Mouse (Mus musculus) neural tube, embryonic 12.5 days (tissue): ENCODE measurements at regions not wholly inside any gene's neighbourhood (a gene's known extent, or its start where the extent isn't known, plus 50 kb on each side); places are given as distances from the start of the nearest gene placed in this dataset.

Source experiments
- ATAC-seq: fragments of 200-750 bp; cut with Nextera tagmentation; 2 replicates; pipeline ENCODE4 v1.8.0; 2017; ENCODE audit warnings: low read depth, mild to moderate bottlenecking, moderate TSS enrichment, moderate library complexity; ENCODE audit not compliant: low FRiP score
- H3K27ac ChIP-seq: fragments of 300-500 bp; sonication (generic); 2 replicates; pipeline ENCODE4 v1.5.1; 2016
- H3K27me3 ChIP-seq: fragments of 300-500 bp; sonication (generic); replicated peaks from 2 replicates; pipeline ENCODE4 v1.6.1; 2016; ENCODE audit warnings: mild to moderate bottlenecking
- H3K36me3 ChIP-seq: fragments of 300-500 bp; sonication (generic); 2 replicates; pipeline ENCODE4 v1.6.1; 2016; ENCODE audit warnings: mild to moderate bottlenecking
- H3K4me1 ChIP-seq: fragments of 300-500 bp; sonication (generic); 2 replicates; pipeline ENCODE4 v1.6.1; 2016
- H3K4me2 ChIP-seq: fragments of 300-500 bp; sonication (generic); replicated peaks from 2 replicates; pipeline ENCODE4 v1.6.1; 2016; ENCODE audit warnings: mild to moderate bottlenecking
- H3K4me3 ChIP-seq: fragments of 300-500 bp; sonication (generic); 2 replicates; pipeline ENCODE4 v1.5.1; 2016
- H3K9ac ChIP-seq: fragments of 300-500 bp; sonication (generic); 2 replicates; pipeline ENCODE4 v1.6.1; 2016; ENCODE audit warnings: mild to moderate bottlenecking
- H3K9me3 ChIP-seq: fragments of 300-500 bp; sonication (generic); 2 replicates; pipeline ENCODE4 v1.6.1; 2016; ENCODE audit warnings: mild to moderate bottlenecking
- WGBS: fragments of 180-500 bp; shearing (Covaris S2); methylation state at CpG from one replicate; pipeline ENCODE4 v1.1.7; 2016; 5-methylcytosine and 5-hydroxymethylcytosine counted together

- H3K36me3 ChIP-seq: no peaks in the 10 kb centered on the region
- no peaks in the 10 kb centered on the region for H3K4me1 ChIP-seq
- no peak overlapping the region for H3K9ac ChIP-seq
- no peaks in the 10 kb centered on the region for H3K27me3 ChIP-seq
- H3K4me3 ChIP-seq: no peak overlapping the region
- no peak for ATAC-seq
- no peak overlapping the region for H3K27ac ChIP-seq
- 77% methylated on average over 2 of the region's 2 CpGs for WGBS
- H3K9me3 ChIP-seq: no peaks in the 10 kb centered on the region
- no peak overlapping the region for H3K4me2 ChIP-seq
Measured at GRCm38 (mm10) chr4:50675576-50675975, 540.9 kb upstream of the Cylc2 start.

- WGBS: 69% methylated on average over 2 of the region's 2 CpGs
- H3K27ac ChIP-seq: no peak overlapping the region
- H3K9ac ChIP-seq: no peak overlapping the region
- peak; percentile 58; the same call in 1 of the 2 replicates for ATAC-seq
- no peaks in the 10 kb centered on the region for H3K27me3 ChIP-seq
- no peaks in the 10 kb centered on the region for H3K36me3 ChIP-seq
- H3K4me1 ChIP-seq: no peaks in the 10 kb centered on the region
- no peak overlapping the region for H3K4me2 ChIP-seq
- H3K9me3 ChIP-seq: no peaks in the 10 kb centered on the region
- no peak overlapping the region for H3K4me3 ChIP-seq
Measured at GRCm38 (mm10) chr4:50686019-50686418, 530.5 kb upstream of the Cylc2 start.
